Mouse (Mus musculus): Measurements from ENCODE around the gene Ddx58.

GRCm38 (mm10) chr4:40226095-40226494, 13.5 kb downstream of the Ddx58 start:
- TF ChIP-seq POLR2A (IDR thresholded peaks at IDR 0.05; ENCODE audit: borderline replicate concordance, extremely low read depth, insufficient read depth, insufficient read length, poor library complexity, severe bottlenecking): no peak
- no peak for TF ChIP-seq CTCF (IDR thresholded peaks at IDR 0.05; ENCODE audit: borderline replicate concordance, extremely low read depth, insufficient read depth, insufficient read length)
